Mouse (Mus musculus): ENCODE data around the gene Gtpbp3. TPM values are rescaled to one million over a fixed set of nuclear protein-coding genes. Genes with fewer than 3 reads are reported as not detected.

Gene Gtpbp3
- total and polyA plus RNA-seq, 2 experiments from 2014 or later = 11.4 to 31.5 TPM

GRCm38 (mm10) chr8:71476099-71476940 is 11.6 kb upstream of the Gtpbp3 start:
- WGBS = under 1% methylated on average over 44 of the region's 121 CpGs
- H3K36me3 ChIP-seq (ENCODE audit: insufficient read depth, low read length) = peaks cover 51% of the 10 kb centered on the region

GRCm38 (mm10) chr8:71477196-71477845 is 10.6 kb upstream of the Gtpbp3 start:
- Histone ChIP-seq H3K4me3 (ENCODE audit: low read depth, low read length) (peak overlapping the region; percentile 44; the same call in 1 of the 2 replicates), H3K4me1 (ENCODE audit: insufficient read depth, low read length) (no peaks in the 10 kb centered on the region; the same call in 1 of the 2 replicates), H3K27me3 (ENCODE audit: insufficient read depth, low read length) (no peaks in the 10 kb centered on the region), H3K36me3 (ENCODE audit: insufficient read depth, low read length) (peaks cover 51% of the 10 kb centered on the region), H3K9ac (replicated peaks; ENCODE audit: low read length, poor library complexity, severe bottlenecking) (peak overlapping the region; percentile 64), H3K9me3 (ENCODE audit: low read length) (no peaks in the 10 kb centered on the region), H3K27ac (ENCODE audit: low read depth, low read length) (peak overlapping the region; percentile 85), H3K4me2 (ENCODE audit: low read depth, low read length, poor library complexity, severe bottlenecking) (peak overlapping the region; percentile 77)
- DNase-seq (ENCODE audit: low spot score) = peak; percentile 75
- peak; percentile 2; the same call in 1 of the 2 replicates for ATAC-seq (ENCODE audit: low FRiP score)
- TF ChIP-seq CTCF (IDR thresholded peaks at IDR 0.05) = peak; percentile 73
- 44% methylated on average over 14 of the region's 14 CpGs for WGBS

More at GRCm38 (mm10) chr8:71476099-71476940, 11.6 kb upstream of the Gtpbp3 start:
- H3K4me1 ChIP-seq (ENCODE audit: insufficient read depth, low read length) = no peaks in the 10 kb centered on the region; the same call in 1 of the 2 replicates
- no peaks in the 10 kb centered on the region for H3K9me3 ChIP-seq (ENCODE audit: low read length)
- peak overlapping the region; percentile 64 for H3K9ac ChIP-seq (replicated peaks; ENCODE audit: low read length, poor library complexity, severe bottlenecking)
- DNase-seq (ENCODE audit: low spot score) = peak; percentile 87
- H3K27me3 ChIP-seq (ENCODE audit: insufficient read depth, low read length) = no peaks in the 10 kb centered on the region
- H3K4me3 ChIP-seq (ENCODE audit: low read depth, low read length) = peak overlapping the region; percentile 44
- ATAC-seq (ENCODE audit: low FRiP score) = peak; percentile 60
- TF ChIP-seq CTCF (IDR thresholded peaks at IDR 0.05) = peak; percentile 40; the same call in 1 of the 2 replicates
- H3K4me2 ChIP-seq (ENCODE audit: low read depth, low read length, poor library complexity, severe bottlenecking) = peak overlapping the region; percentile 77
- H3K27ac ChIP-seq (ENCODE audit: low read depth, low read length) = peak overlapping the region; percentile 85

GRCm38 (mm10) chr8:71478943-71479342 is 9.0 kb upstream of the Gtpbp3 start:
- Histone ChIP-seq H3K9ac (replicated peaks; ENCODE audit: low read length, poor library complexity, severe bottlenecking) (no peak overlapping the region), H3K36me3 (ENCODE audit: insufficient read depth, low read length) (peaks cover 50% of the 10 kb centered on the region), H3K4me1 (ENCODE audit: insufficient read depth, low read length) (no peaks in the 10 kb centered on the region; the same call in 1 of the 2 replicates), H3K9me3 (ENCODE audit: low read length) (no peaks in the 10 kb centered on the region), H3K4me3 (ENCODE audit: low read depth, low read length) (no peak overlapping the region), H3K27me3 (ENCODE audit: insufficient read depth, low read length) (no peaks in the 10 kb centered on the region), H3K4me2 (ENCODE audit: low read depth, low read length, poor library complexity, severe bottlenecking) (no peak overlapping the region), H3K27ac (ENCODE audit: low read depth, low read length) (no peak overlapping the region)
- no peak for TF ChIP-seq CTCF (IDR thresholded peaks at IDR 0.05)
- 93% methylated on average over 11 of the region's 11 CpGs for WGBS
- DNase-seq (ENCODE audit: low spot score) (no peak), ATAC-seq (ENCODE audit: low FRiP score) (no peak)

- no peak for TF ChIP-seq CTCF (IDR thresholded peaks at IDR 0.05)
Observed at GRCm38 (mm10) chr8:71483932-71484331, 4.0 kb upstream of the Gtpbp3 start.

GRCm38 (mm10) chr8:71484736-71485135 is 3.2 kb upstream of the Gtpbp3 start:
- Histone ChIP-seq H3K27me3 (ENCODE audit: insufficient read depth, low read length) (no peaks in the 10 kb centered on the region), H3K9ac (replicated peaks; ENCODE audit: low read length, poor library complexity, severe bottlenecking) (peak overlapping the region; percentile 95; the same call in 1 of the 2 replicates), H3K4me2 (ENCODE audit: low read depth, low read length, poor library complexity, severe bottlenecking) (peak overlapping the region; percentile 88), H3K36me3 (ENCODE audit: insufficient read depth, low read length) (peaks cover 34% of the 10 kb centered on the region), H3K4me3 (ENCODE audit: low read depth, low read length) (peak overlapping the region; percentile 95), H3K4me1 (ENCODE audit: insufficient read depth, low read length) (0 out of 2 replicates have a peak, but pooled peaks cover 12% of the 10 kb centered on the region), H3K27ac (ENCODE audit: low read depth, low read length) (no peak overlapping the region), H3K9me3 (ENCODE audit: low read length) (no peaks in the 10 kb centered on the region)
- DNase-seq (ENCODE audit: low spot score) (no peak), ATAC-seq (ENCODE audit: low FRiP score) (no peak)
- WGBS = 95% methylated on average over 19 of the region's 19 CpGs
- no peak for TF ChIP-seq CTCF (IDR thresholded peaks at IDR 0.05)

More at GRCm38 (mm10) chr8:71483932-71484331, 4.0 kb upstream of the Gtpbp3 start:
- Histone ChIP-seq H3K9ac (replicated peaks; ENCODE audit: low read length, poor library complexity, severe bottlenecking) (no peak overlapping the region), H3K4me1 (ENCODE audit: insufficient read depth, low read length) (0 out of 2 replicates have a peak, but pooled peaks cover 12% of the 10 kb centered on the region), H3K36me3 (ENCODE audit: insufficient read depth, low read length) (peaks cover 39% of the 10 kb centered on the region), H3K9me3 (ENCODE audit: low read length) (no peaks in the 10 kb centered on the region), H3K4me3 (ENCODE audit: low read depth, low read length) (no peak overlapping the region), H3K4me2 (ENCODE audit: low read depth, low read length, poor library complexity, severe bottlenecking) (no peak overlapping the region), H3K27ac (ENCODE audit: low read depth, low read length) (no peak overlapping the region), H3K27me3 (ENCODE audit: insufficient read depth, low read length) (no peaks in the 10 kb centered on the region)
- DNase-seq (ENCODE audit: low spot score) (peak; percentile 50), ATAC-seq (ENCODE audit: low FRiP score) (no peak)
- WGBS = 58% methylated on average over 8 of the region's 8 CpGs

Data from midbrain, postnatal 0 days (tissue).